Mouse (Mus musculus): ENCODE results near the gene Csrnp1. TPM values are rescaled to one million over a fixed set of nuclear protein-coding genes. Genes with fewer than 3 reads are reported as not detected.

The Csrnp1 gene
- total RNA-seq, 2 experiments from 2014 or later, result 5.9 to 12.0 TPM

DNA sequence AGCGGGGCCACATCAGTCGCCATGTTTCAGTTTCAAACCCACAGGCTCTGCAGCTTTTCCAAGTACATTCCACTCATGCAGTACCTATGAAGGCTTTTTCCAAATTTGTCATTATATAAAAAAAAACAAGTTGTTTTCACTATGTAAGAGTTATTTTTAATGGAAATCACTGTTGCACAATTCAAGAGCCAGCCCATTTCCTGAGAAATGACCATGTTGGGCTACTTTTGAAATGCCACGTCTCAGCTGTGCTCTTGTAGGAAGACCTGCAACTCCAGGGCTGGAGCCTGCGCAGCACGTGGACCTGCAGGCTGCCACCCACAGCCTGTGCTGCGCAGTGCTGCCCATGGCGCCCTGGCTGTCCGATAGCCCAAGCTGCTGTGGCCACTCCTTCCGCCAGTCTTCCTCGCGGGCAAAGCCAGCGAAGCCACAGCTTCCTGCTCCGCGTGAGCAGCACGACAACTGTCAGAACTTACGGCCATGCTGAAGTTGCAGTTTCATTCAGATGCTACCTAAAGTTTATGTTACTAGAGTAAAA, 59.3 kb downstream of the Csrnp1 start:
- Histone ChIP-seq H3K27ac (no peak overlapping the region), H3K4me3 (no peak overlapping the region)
- DNase-seq, result no peak
- intact Hi-C loops (cut with DNase I), result no loop called here
- no peak for TF ChIP-seq CTCF (IDR thresholded peaks at IDR 0.05)

DNA sequence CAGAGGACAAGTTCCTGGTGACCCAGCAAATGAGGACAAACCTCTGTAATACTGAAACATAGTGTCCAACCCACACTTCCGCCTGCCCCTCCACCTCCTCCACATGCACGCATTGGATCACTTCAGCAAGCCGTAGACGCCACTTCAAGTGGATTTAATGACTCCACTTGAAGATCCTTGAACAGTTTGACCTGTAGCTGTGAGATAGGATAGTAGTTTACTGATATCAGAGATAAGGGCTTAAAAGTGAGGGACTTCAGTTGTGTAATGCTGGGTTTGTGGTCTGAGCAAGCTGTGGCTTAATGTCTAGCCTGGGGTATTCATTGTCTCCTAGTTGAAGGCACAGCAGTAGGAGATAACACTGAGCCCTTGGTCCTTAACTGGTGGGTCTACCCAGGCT, 61.0 kb downstream of the Csrnp1 start:
- TF ChIP-seq CTCF (IDR thresholded peaks at IDR 0.05), result no peak
- H3K27ac ChIP-seq, result no peak overlapping the region
- intact Hi-C loops (cut with DNase I), result no loop called here

More for the DNA sequence above, 61.0 kb downstream of the Csrnp1 start:
- no peak for DNase-seq
- no peak overlapping the region for H3K4me3 ChIP-seq

Other genes starting within 250 kb of the Csrnp1 start
- gene Scn11a, start 159.2 kb downstream of the Csrnp1 start, total RNA-seq (2021), result not detected
- gene Wdr48, start 89.8 kb downstream of the Csrnp1 start, total RNA-seq (2021), result 10 to 100 TPM; 14.3 to 15.9 TPM
- gene Gorasp1, start 47.1 kb downstream of the Csrnp1 start, total RNA-seq (2021), result 10 to 100 TPM; 20.5 to 21.4 TPM
- not detected for gene Ttc21a, start 47.1 kb downstream of the Csrnp1 start, total RNA-seq (2021)
- 100 to 1,000 TPM in 1 of 2 experiments, 10 to 100 TPM in 1; 70.1 to 116 TPM for gene Xirp1, start 38.9 kb upstream of the Csrnp1 start, total RNA-seq (2021)
- under 1 TPM; 0.15 to 0.20 TPM for gene Cx3cr1, start 85.2 kb upstream of the Csrnp1 start, total RNA-seq (2021)
- not detected for gene Ccr8, start 107.5 kb upstream of the Csrnp1 start, total RNA-seq (2021)
- gene Slc25a38, start 125.7 kb upstream of the Csrnp1 start, total RNA-seq (2021), result 10 to 100 TPM; 10.4 to 12.1 TPM
- 100 to 1,000 TPM; 395 to 503 TPM for gene Rpsa, start 143.0 kb upstream of the Csrnp1 start, total RNA-seq (2021)
- not detected for gene Mobp, start 165.0 kb upstream of the Csrnp1 start, total RNA-seq (2021)